Mouse (Mus musculus) kidney, adult 2 months (tissue): Measurements from ENCODE around the gene Ran. TPM values are rescaled to one million over a fixed set of nuclear protein-coding genes. Genes with fewer than 3 reads are reported as not detected.

ENCODE experiments used
- DNase-seq: peaks from one replicate; pipeline ENCODE4 v3.0.0; 2021
- H3K27ac ChIP-seq: fragments of 200-500 bp; 2 replicates; pipeline ENCODE4 v1.5.1; 2012; ENCODE audit warnings: low read depth, low read length, control low read depth, inconsistent platforms; ENCODE audit not compliant: insufficient read depth
- H3K27me3 ChIP-seq: fragments of 200-500 bp; replicated peaks from 2 replicates; pipeline ENCODE4 v1.6.1; 2012; ENCODE audit warnings: mild to moderate bottlenecking, moderate library complexity, low read length, inconsistent platforms; ENCODE audit not compliant: control insufficient read depth, insufficient read depth
- H3K36me3 ChIP-seq: fragments of 200-500 bp; 2 replicates; pipeline ENCODE4 v1.6.1; 2012; ENCODE audit warnings: mild to moderate bottlenecking, moderate library complexity, low read length, inconsistent platforms; ENCODE audit not compliant: control insufficient read depth, insufficient read depth
- H3K4me1 ChIP-seq: fragments of 200-500 bp; 2 replicates; pipeline ENCODE4 v1.6.1; 2011; ENCODE audit warnings: low read length; ENCODE audit not compliant: control insufficient read depth, insufficient read depth
- H3K4me3 ChIP-seq: fragments of 200-500 bp; 2 replicates; pipeline ENCODE4 v1.5.1; 2011; ENCODE audit warnings: mild to moderate bottlenecking, low read depth, low read length, control low read depth; ENCODE audit not compliant: insufficient read depth
- CTCF ChIP-seq: fragments of 200-500 bp; conservative IDR thresholded peaks from 2 replicates; pipeline ENCODE4 v1.5.1; 2011; ENCODE audit warnings: low read depth, mild to moderate bottlenecking, control low read depth, low read length, moderate library complexity, mixed read lengths; ENCODE audit not compliant: insufficient read depth, insufficient read length
- POLR2A ChIP-seq: fragments of 200-500 bp; IDR thresholded peaks from one replicate; pipeline ENCODE4 v1.6.1; 2011; ENCODE audit warnings: low read depth, low read length, control low read depth
- WGBS: fragments of 180-500 bp; shearing (Covaris S2); methylation state at CpG from one replicate; pipeline ENCODE4 v1.1.7; 2018; 5-methylcytosine and 5-hydroxymethylcytosine counted together
- polyA plus RNA-seq: library from polyadenylated mRNA; depleted of rRNA; stranded (reverse); fragments of >200 nt; gene quantifications from 2 replicates; pipeline ENCODE4 v1.2.3, GENCODE M21; 2012

Gene Ran
- polyA plus RNA-seq, 1 experiment: 48.6 TPM

DNA sequence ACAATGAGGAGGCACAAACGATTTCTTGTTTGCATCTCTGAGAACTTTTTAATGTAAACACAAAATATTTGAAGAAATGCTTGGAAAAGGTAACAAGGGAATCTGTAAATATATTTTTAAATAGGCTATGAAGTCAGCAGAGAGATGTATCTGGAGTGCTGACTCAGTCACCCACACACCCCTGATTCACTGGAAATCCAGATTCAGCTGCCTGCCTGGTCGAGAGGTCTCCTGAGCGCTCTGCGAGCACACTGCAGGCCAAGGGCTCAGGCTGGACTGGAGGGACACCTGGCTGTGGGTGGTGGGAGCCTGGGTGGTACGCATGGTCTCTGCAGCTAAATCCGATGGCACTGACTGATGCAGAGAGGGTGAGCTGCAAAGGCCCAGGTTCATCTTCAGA is 35.3 kb upstream of the Ran start:
- no peak for TF ChIP-seq POLR2A
- no peak for TF ChIP-seq CTCF
- Histone ChIP-seq H3K27ac (no peak overlapping the region), H3K4me1 (no peaks in the 10 kb centered on the region; the same call in 1 of the 2 replicates), H3K4me3 (no peak overlapping the region), H3K36me3 (no peaks in the 10 kb centered on the region), H3K27me3 (no peaks in the 10 kb centered on the region)
- 92% methylated on average over 6 of the region's 6 CpGs for WGBS
- DNase-seq: no peak

DNA sequence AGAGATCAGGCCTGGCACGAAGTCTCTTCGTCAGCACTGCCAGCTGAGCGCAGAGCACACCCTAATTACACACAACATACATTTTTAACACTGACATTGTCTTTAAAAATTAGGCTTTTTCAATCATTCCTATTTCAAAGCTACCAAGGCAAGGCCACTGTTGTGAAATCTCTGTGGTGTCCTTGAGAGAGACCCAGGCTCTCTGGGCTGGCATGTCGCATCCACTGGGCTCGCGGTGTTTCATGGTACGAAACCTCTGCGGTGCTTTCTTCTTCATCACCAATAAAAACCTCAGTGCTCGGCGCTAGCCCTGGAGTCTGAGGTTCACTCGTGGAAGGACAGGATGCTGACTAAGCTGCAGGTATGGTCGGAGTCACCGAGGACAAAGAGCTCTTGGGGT is 33.9 kb upstream of the Ran start:
- DNase-seq: no peak
- no peak for TF ChIP-seq CTCF
- no peak for TF ChIP-seq POLR2A
- no peak overlapping the region for H3K4me3 ChIP-seq
- no peaks in the 10 kb centered on the region; the same call in 1 of the 2 replicates for H3K4me1 ChIP-seq
- WGBS: 93% methylated on average over 13 of the region's 13 CpGs
- H3K27me3 ChIP-seq: no peaks in the 10 kb centered on the region
- H3K27ac ChIP-seq: no peak overlapping the region
- no peaks in the 10 kb centered on the region for H3K36me3 ChIP-seq

DNA sequence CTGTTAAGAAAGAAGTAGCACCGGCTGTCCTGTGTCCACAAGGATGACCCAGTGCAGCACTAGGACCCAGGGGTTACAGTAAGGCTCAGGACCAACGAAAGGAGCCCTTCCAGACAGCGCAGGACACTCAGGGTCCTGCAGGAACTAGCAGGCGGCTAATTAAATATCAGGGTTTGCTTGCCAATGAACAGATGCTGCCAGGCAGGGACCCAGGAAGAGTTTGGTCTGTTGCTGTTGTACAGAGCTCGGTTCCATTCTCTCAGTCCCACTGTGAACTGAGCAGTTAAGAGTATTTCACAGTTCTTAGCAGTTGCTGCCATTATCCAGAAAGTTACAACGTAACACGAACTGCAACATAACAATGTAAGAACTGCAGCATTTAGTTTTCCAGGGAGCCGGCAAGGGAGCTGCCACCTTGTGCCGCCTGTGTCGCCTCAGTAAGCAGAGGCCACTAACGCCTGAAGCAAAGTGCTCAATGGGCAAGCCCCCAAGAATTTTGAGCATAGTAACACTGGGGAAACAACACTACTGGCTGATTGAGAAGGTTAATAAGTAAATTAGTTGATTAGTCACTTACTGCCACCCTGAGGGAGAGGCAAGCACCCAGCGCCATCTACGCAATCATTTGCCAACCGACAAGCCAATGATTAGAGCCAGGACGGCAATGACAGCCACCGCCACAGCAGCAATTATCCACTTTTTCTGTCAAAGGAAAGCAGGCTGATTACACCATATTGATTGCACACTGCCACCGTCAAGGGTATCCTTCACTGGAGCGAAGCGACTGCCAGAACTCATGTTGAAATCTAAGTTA is 32.5 kb upstream of the Ran start:
- Histone ChIP-seq H3K4me3 (no peak overlapping the region), H3K27ac (peak overlapping the region; percentile 25), H3K27me3 (no peaks in the 10 kb centered on the region), H3K4me1 (no peaks in the 10 kb centered on the region; the same call in 1 of the 2 replicates), H3K36me3 (no peaks in the 10 kb centered on the region)
- TF ChIP-seq CTCF (no peak), POLR2A (no peak)
- peak; percentile 85 for DNase-seq
- WGBS: 47% methylated on average over 19 of the region's 19 CpGs

DNA sequence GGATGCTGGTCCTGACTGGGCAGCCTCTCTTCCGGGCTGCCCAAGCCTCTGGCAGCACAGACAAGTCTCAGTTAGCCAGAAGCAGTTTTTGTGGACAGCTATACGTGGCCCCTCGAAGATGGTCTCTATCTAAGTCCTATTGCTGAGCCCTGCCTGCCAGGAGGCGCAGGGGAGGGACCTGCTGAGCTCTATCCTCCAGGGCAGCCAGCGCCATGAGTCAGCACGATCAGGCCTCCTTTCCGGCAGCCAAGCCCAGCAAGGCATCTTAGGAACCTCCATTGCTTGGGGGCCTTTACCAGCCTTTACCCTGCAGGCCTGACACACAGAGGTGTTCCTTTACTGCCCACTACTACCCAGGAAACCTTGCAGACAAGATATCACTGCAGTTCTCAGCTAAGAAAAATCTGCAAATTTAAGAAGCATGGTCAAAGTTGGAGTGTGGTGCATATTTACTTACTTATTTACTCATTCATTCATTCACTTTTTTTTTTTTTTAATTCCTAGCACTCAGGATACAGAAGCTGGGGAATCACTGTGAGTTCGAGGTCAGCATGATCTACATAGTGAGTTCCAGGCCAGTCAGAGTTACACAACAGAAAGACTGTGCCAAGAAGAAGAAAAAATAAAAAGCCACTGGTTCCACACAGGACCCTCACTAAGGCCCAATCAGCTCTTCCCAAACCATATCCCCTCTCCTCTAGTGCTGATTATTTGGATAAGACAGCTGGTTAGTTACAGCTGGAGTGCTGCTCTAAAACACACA is 19.0 kb upstream of the Ran start:
- no peaks in the 10 kb centered on the region for H3K36me3 ChIP-seq
- 68% methylated on average over 8 of the region's 8 CpGs for WGBS
- no peaks in the 10 kb centered on the region; the same call in 1 of the 2 replicates for H3K4me1 ChIP-seq
- H3K4me3 ChIP-seq: no peak overlapping the region
- H3K27ac ChIP-seq: no peak overlapping the region
- H3K27me3 ChIP-seq: no peaks in the 10 kb centered on the region
- DNase-seq: no peak
- no peak for TF ChIP-seq CTCF
- no peak for TF ChIP-seq POLR2A

DNA sequence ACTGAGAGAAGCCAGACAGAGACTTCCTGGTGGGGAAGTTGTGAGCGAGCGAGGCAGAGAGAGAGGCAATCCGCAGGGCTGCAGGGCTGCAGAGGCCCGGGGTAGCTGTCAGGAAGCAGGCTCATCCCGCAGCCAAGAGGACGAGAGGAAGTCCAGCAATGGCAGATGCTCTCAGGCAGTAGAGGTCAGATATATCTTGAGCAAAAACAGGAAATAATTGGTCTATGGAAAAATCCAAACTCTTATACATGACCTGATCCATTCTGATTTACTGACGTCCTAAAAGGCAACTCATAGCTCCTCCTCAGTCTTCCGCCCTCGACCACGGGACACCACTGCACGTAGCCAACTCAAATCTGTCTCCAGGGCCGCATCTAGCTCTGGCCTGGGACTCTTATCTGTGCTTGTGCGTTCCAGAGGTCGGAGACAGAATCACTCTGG is 17.3 kb upstream of the Ran start:
- H3K4me3 ChIP-seq: no peak overlapping the region

DNA sequence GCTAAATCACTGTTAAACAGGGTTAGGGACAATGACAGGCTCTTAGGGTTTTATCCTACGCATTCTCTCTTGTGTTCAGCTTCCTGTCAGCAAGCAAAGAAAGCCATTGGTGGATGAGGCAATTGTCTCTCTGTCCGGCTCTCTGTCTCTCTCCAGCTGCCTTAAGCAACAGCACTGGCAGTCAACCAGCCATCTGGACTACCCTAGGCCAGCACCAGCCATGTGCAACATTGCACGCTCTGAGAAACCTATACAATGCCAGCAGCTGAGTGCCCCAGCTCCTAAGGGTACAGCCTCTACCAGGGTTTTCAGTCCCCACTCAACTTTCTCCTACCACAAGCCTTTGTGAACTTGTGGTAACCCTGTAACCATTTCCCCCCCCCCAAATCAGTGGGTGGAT is 14.5 kb upstream of the Ran start:
- 75% methylated on average over 3 of the region's 3 CpGs for WGBS
- Histone ChIP-seq H3K4me1 (no peaks in the 10 kb centered on the region; the same call in 1 of the 2 replicates), H3K36me3 (no peaks in the 10 kb centered on the region), H3K4me3 (no peak overlapping the region), H3K27ac (no peak overlapping the region), H3K27me3 (no peaks in the 10 kb centered on the region)
- no peak for DNase-seq
- TF ChIP-seq POLR2A (no peak), CTCF (no peak)

More for the DNA sequence above, 17.3 kb upstream of the Ran start:
- Histone ChIP-seq H3K4me1 (no peaks in the 10 kb centered on the region; the same call in 1 of the 2 replicates), H3K36me3 (no peaks in the 10 kb centered on the region), H3K27ac (peak overlapping the region; percentile 73), H3K27me3 (no peaks in the 10 kb centered on the region)
- peak; percentile 72 for DNase-seq
- TF ChIP-seq CTCF: no peak
- TF ChIP-seq POLR2A: no peak
- WGBS: 49% methylated on average over 14 of the region's 14 CpGs
